Mouse (Mus musculus) ovary, postnatal 10 days (tissue): ENCODE data around the gene Slc20a1.

ENCODE experiments used
- DNase-seq: peaks from one replicate; pipeline ENCODE4 v3.0.0; 2022; ENCODE audit warnings: low spot score

Gene Slc20a1

GRCm38 (mm10) chr2:129198436-129199327, at the start of gene Slc20a1:
Slc20a1 (plus strand) TSS chr2:129198764.
- peak; percentile 93 for DNase-seq

GRCm38 (mm10) chr2:129148836-129149235, 49.7 kb upstream of the Slc20a1 start:
- no peak for DNase-seq

GRCm38 (mm10) chr2:129150386-129150785, 48.2 kb upstream of the Slc20a1 start:
- no peak for DNase-seq

DNA sequence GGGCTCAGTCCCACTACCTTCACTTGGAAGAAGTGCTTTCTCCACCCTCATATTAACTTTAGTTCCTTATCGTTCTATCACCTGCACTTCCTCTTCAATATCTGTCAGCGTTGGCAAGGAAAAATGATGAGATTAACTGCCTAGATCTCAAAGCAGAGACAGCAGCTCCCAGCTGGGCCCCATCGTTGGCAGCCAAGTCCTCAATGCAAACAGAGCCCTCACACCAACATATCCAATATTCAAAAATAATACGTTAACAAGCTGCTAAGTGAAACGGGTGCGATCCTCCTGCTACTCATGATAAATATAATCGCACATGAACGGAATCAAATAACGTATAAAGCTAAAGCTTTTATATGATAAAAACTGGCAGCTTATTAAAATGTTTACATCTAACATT, 47.5 kb upstream of the Slc20a1 start:
- DNase-seq = no peak

DNA sequence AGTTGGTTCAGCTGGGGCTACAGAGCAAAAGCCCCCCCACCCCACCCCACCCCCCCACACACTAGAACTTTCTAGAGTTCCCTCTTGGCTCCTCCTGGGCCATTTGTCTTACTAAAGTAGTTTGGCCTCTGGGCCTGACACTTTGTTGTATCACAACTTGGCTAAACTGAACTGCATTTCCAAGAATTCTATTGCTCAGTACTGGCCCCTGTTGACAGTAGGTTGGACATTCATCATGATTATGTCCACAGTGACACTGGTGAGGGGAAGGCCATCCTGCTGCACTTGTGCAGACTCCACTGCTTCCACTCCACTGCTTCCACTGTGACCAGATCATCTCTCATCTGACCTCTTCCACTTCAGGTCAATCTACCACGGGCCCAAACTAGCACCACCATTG, 45.8 kb upstream of the Slc20a1 start:
- DNase-seq = no peak

DNA sequence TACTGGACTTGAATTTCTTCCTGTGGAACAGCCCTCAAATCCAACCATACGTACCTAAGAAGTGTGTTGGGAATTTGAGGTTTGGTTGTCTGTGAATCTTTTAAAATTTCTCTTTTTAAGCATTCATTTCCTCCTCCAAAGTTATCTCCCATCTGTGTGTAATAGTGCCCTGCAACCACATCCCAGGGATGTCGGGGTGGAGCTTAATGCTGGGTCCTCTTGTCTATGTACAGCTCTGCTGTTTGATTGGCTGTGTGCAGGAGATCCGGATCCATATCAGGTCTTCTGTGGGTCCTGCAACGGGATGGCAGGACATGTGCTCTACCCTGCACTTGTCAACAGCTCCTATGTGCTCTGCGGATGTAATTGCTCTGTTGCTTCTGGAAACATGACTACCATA, 33.7 kb upstream of the Slc20a1 start:
- no peak for DNase-seq

- no peak for DNase-seq
Observed at GRCm38 (mm10) chr2:129166466-129167463, 31.8 kb upstream of the Slc20a1 start.

DNA sequence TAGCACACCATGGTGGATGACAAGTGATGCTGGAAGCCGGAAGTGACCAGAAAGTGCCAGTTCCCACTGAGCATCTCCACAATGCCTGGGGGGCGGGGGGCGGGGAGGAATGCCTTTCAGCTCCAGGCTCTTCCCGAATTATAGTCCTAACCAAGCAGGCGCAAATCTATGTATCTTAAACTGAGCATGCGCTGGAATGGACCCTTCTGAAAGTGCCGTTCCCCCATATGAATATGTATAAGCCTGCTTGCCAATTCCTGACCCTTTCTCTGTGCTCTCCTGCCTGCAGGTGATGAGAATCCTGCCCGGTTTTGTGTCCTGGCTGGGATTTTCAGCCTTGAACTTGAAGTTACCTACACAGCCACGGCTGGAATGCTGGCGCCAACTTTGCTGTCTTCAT, 25.2 kb upstream of the Slc20a1 start:
- no peak for DNase-seq

DNA sequence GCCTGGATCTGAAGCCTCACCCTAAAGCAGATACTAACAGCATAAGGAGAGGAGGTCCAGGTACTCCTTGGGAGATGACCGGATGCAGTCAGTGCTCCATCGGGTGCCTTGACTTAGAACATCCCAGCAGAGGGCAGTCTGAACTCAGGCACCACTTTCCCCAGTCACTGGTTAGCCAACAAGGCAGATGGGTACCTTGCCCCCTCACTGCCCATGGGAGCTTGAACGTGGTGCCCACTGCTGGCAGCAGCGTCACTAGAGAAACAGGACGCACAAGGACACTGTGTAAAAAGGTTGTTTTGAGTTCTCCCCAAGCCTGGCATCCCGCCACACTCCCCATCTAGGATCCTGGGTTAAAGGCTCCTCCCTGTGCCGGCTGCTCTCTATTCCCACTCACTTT, 24.1 kb upstream of the Slc20a1 start:
- DNase-seq = no peak

DNA sequence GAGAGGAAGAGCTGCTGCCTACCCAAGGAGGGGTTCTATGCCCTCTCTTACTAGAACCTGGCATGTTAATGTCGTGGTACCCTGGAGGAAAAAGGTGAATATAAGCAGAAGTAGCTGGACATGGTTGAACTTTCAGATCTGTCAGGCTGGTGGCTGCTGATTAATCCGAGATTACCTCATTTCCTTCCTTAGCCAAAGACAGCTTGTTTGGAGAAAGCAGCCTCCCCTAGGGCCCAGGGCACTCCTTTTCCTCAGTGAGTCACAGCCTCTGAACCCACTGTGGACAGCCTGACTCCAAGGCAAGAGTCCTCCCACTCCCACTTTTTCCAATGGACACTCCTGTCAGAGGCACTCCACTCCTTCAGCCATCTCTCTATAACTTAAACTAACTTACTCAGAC, 22.9 kb upstream of the Slc20a1 start:
- DNase-seq = no peak

GRCm38 (mm10) chr2:129176676-129177420, 21.7 kb upstream of the Slc20a1 start:
- no peak for DNase-seq

GRCm38 (mm10) chr2:129177661-129178060, 20.9 kb upstream of the Slc20a1 start:
- no peak for DNase-seq

GRCm38 (mm10) chr2:129178182-129178908, 20.2 kb upstream of the Slc20a1 start:
- DNase-seq = no peak

- DNase-seq = no peak
Observed at GRCm38 (mm10) chr2:129179946-129180853, 18.4 kb upstream of the Slc20a1 start.

GRCm38 (mm10) chr2:129181509-129181908, 17.1 kb upstream of the Slc20a1 start:
- DNase-seq = no peak

DNA sequence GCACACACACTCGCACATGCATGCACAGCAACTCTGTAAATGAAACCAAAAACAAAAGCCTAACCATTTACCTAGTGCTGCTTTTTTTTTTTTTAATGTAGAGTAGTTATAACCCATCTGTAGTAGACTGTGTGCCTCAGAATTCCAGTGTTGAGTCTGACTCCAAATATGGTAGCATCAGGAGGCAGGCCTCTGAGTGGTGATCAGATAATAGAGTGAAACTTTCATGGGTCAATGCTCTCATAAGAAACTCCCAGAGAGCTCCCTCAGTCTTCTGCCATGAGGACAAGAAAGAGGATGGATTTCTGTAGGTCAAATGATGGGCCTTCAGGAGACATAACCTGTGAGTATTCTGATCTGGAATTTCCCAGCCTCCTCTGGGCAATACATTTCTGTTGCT, 16.2 kb upstream of the Slc20a1 start:
- no peak for DNase-seq

DNA sequence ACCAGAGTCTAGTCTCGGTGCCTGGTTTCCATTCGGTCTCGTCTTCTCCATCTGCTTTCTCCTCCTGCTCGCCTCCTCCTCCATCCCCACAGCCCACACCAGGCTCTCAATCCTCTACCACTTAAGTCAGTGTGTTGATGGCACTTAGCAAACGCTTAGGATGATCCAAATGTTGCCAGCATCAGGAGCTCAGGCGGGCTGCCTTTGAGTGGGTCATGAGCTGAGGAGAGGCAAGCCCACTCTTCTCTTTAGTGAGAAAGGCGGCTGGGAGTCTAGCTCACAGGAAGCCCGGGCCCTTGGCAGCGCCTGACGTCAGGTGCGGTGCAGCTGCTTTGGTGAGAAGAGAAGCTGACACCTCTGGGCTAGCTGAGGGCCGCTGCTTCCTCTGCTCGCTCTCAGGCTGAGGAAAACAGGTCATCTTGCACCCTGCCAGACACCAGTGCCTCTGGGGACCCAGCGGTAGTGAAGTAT, 15.0 kb upstream of the Slc20a1 start:
- no peak for DNase-seq

DNA sequence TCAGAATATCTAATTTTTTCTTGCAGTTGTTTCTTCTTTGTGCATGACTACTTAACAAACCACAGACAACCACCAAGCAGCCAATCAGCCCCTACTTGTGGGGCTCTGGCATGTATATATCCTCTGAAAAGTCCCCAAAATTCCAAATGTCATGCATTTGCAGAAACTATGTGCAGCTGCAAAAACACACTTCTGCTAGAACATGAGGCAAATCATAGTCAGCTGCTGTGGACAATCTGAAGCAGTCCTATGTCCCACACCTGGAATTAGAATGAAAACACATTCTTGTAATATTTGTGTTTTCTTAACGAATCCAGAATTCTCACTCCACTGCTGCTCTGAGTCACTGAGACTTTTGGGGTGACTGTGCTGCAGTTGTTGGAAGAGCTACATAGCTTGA, 13.7 kb upstream of the Slc20a1 start:
- no peak for DNase-seq

GRCm38 (mm10) chr2:129185611-129186290, 12.8 kb upstream of the Slc20a1 start:
- no peak for DNase-seq
